Mouse (Mus musculus) limb, embryonic 11.5 days (tissue): ENCODE data around the gene Prss21. TPM values are rescaled to one million over a fixed set of nuclear protein-coding genes. Genes with fewer than 3 reads are reported as not detected.

Source experiments
- ATAC-seq: fragments of 200-750 bp; cut with Nextera tagmentation; 2 replicates; pipeline ENCODE4 v1.8.0; 2017; ENCODE audit warnings: low read depth; ENCODE audit not compliant: insufficient number of reproducible peaks, low FRiP score, low TSS enrichment
- DNase-seq: peaks from one replicate; pipeline ENCODE4 v3.0.0-alpha.2; 2015; ENCODE audit warnings: low spot score
- H3K27ac ChIP-seq: fragments of 300-500 bp; sonication (generic); replicated peaks from 2 replicates; pipeline ENCODE4 v1.5.1; 2014; ENCODE audit warnings: low read depth, mild to moderate bottlenecking, low read length
- H3K27me3 ChIP-seq: fragments of 300-500 bp; sonication (generic); 2 replicates; pipeline ENCODE4 v1.6.1; 2014; ENCODE audit warnings: mild to moderate bottlenecking, low read length, mixed read lengths; ENCODE audit not compliant: control insufficient read depth, insufficient read depth
- H3K36me3 ChIP-seq: fragments of 300-500 bp; sonication (generic); 2 replicates; pipeline ENCODE4 v1.6.1; 2014; ENCODE audit warnings: mild to moderate bottlenecking, low read length, moderate library complexity, mixed read lengths; ENCODE audit not compliant: control insufficient read depth, insufficient read depth
- H3K4me1 ChIP-seq: fragments of 300-500 bp; sonication (generic); 2 replicates; pipeline ENCODE4 v1.6.1; 2014; ENCODE audit warnings: low read length, mixed read lengths; ENCODE audit not compliant: control insufficient read depth, insufficient read depth
- H3K4me2 ChIP-seq: fragments of 300-500 bp; sonication (generic); 2 replicates; pipeline ENCODE4 v1.6.1; 2014; ENCODE audit warnings: low read depth, mild to moderate bottlenecking, moderate library complexity; ENCODE audit not compliant: severe bottlenecking
- H3K4me3 ChIP-seq: fragments of 300-500 bp; sonication (generic); 2 replicates; pipeline ENCODE4 v1.5.1; 2014; ENCODE audit warnings: low read depth, low read length
- H3K9ac ChIP-seq: fragments of 300-500 bp; sonication (generic); 2 replicates; pipeline ENCODE4 v1.6.1; 2014; ENCODE audit warnings: mild to moderate bottlenecking, low read length
- H3K9me3 ChIP-seq: fragments of 300-500 bp; sonication (generic); 2 replicates; pipeline ENCODE4 v1.6.1; 2016; ENCODE audit warnings: low read length; ENCODE audit not compliant: control insufficient read depth
- WGBS: fragments of 180-500 bp; shearing (Covaris S2); extraction: QIAGEN DNeasy Blood & Tissue Kit; methylation state at CpG from one replicate; pipeline ENCODE4 v1.1.7; 2014; 5-methylcytosine and 5-hydroxymethylcytosine counted together
- polyA plus RNA-seq: library from polyadenylated mRNA; unstranded; fragments of >200 nt; fragmentation: Nextera tagmentation; extraction: Ambion mirVana; gene quantifications from 2 replicates; pipeline ENCODE4 v1.2.1, GENCODE M21; 2014

Gene Prss21
- polyA plus RNA-seq, result not detected in 2 replicates

DNA sequence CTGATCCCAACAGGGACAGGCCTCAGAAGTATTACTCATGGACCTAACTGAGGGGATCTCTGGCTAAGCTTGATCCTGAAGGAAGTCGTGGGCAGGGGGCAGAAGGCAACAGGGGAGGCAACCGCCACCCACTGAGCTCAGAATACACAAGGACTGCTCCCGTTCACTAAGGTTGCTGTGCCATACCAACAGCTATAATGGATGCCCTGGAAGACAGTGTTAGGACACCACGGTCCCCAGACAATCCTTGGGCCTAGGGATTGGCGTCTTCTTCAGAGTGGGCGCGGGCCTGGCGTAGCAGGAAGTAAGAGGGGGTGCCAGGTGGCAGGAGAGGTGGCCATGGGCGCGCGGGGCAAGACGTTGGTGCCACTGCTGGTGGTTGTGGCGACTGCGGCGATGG lies at the start of gene Prss21:
Gene Prss21 (plus strand): TSS at position 301 of the 400 bp plus-strand sequence.
- H3K9ac ChIP-seq, result no peak within 1 kb of the TSS
- H3K9me3 ChIP-seq, result no peaks in the 10 kb centered on the region
- H3K4me2 ChIP-seq, result no peak within 1 kb of the TSS
- ATAC-seq (no peak), DNase-seq (no peak)
- no peak within 1 kb of the TSS for H3K4me3 ChIP-seq
- H3K4me1 ChIP-seq, result no peaks in the 10 kb centered on the region
- H3K36me3 ChIP-seq, result no peaks in the 10 kb centered on the region
- H3K27ac ChIP-seq, result no peak within 1 kb of the TSS
- WGBS, result 81% methylated on average over 15 of the region's 15 CpGs
- no peaks in the 10 kb centered on the region for H3K27me3 ChIP-seq

DNA sequence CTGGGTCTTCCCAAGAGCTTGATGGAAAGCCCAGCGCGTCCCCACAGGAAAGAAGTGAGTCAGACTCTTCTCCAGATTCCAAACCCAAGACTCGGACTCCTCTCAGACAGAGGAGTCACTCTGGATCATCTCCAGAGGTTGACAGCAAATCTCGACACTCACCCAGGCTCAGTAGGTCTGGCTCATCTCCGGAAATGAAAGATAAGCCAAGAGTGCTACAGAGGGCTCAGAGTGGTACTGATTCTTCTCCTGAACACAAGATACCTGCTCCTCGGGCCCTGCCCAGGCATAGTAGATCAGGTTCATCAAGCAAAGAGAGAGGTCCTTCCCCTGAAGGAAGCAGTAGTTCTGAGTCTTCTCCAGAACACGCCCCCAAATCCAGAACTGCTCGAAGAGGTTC lies 49.3 kb upstream of the Prss21 start:
- ATAC-seq (no peak), DNase-seq (no peak)
- Histone ChIP-seq H3K9ac (no peak overlapping the region), H3K4me2 (no peak overlapping the region), H3K27me3 (no peaks in the 10 kb centered on the region), H3K27ac (no peak overlapping the region), H3K36me3 (peaks cover 92% of the 10 kb centered on the region), H3K4me1 (no peaks in the 10 kb centered on the region), H3K4me3 (no peak overlapping the region), H3K9me3 (peaks cover 9% of the 10 kb centered on the region; the same call in 1 of the 2 replicates)
- WGBS, result 99% methylated on average over 8 of the region's 8 CpGs

DNA sequence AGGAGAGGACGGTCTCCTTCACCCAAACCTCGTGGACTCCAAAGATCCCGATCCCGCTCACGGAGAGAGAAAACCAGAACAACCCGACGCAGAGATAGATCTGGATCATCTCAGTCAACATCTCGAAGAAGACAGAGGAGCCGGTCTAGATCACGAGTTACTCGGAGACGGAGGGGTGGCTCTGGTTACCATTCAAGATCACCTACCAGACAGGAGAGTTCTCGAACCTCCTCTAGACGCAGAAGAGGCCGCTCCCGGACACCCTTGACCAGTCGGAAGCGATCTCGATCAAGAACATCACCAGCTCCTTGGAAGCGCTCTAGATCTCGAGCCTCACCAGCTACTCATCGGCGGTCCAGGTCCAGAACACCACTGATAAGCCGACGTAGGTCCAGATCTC lies 48.6 kb upstream of the Prss21 start:
- Histone ChIP-seq H3K27me3 (no peaks in the 10 kb centered on the region), H3K4me3 (no peak overlapping the region), H3K36me3 (peaks cover 94% of the 10 kb centered on the region), H3K9ac (no peak overlapping the region), H3K4me1 (no peaks in the 10 kb centered on the region), H3K4me2 (no peak overlapping the region), H3K27ac (no peak overlapping the region), H3K9me3 (peaks cover 9% of the 10 kb centered on the region; the same call in 1 of the 2 replicates)
- DNase-seq, result no peak
- WGBS, result 98% methylated on average over 25 of the region's 25 CpGs
- ATAC-seq, result no peak

DNA sequence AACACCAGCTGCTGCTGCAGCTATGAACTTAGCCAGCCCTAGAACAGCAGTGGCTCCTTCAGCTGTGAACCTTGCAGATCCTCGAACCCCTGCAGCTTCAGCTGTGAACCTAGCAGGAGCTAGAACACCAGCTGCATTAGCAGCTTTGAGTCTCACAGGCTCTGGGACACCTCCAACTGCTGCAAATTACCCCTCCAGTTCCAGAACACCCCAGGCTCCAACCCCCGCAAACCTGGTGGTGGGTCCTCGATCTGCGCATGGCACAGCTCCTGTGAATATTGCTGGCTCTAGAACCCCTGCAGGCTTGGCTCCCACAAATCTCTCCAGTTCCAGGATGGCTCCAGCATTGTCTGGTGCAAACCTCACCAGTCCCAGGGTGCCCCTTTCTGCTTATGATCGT lies 47.1 kb upstream of the Prss21 start:
- no peak for ATAC-seq
- Histone ChIP-seq H3K4me2 (no peak overlapping the region), H3K4me3 (no peak overlapping the region), H3K4me1 (0 out of 2 replicates have a peak, but pooled peaks cover 3% of the 10 kb centered on the region), H3K27me3 (no peaks in the 10 kb centered on the region), H3K36me3 (peaks cover 82% of the 10 kb centered on the region), H3K9ac (no peak overlapping the region), H3K9me3 (peaks cover 3% of the 10 kb centered on the region; the same call in 1 of the 2 replicates), H3K27ac (no peak overlapping the region)
- 96% methylated on average over 5 of the region's 5 CpGs for WGBS
- DNase-seq, result no peak

DNA sequence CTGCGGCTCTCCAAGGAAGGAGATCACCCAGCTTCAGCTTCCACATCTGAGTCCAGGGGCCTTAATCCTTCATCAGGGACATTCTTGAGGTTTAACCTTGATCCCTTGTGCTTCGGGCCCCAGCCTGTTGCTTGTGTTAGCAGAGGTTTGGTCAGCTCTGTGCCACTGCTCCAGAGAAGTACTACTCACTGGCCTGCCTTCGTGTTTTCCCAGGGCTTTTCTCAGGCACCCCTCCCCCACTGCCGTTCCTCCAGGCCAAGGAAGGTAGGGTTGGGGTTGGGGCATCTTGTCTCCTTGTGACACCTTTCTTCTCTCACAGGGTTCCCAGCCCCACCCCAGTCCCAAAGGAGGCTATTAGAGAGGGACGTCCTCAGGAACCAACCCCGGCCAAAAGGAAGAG lies 45.8 kb upstream of the Prss21 start:
- Histone ChIP-seq H3K4me3 (no peak overlapping the region), H3K36me3 (peaks cover 73% of the 10 kb centered on the region), H3K27ac (no peak overlapping the region), H3K9ac (no peak overlapping the region), H3K4me1 (0 out of 2 replicates have a peak, but pooled peaks cover 3% of the 10 kb centered on the region), H3K27me3 (no peaks in the 10 kb centered on the region), H3K9me3 (peaks cover 3% of the 10 kb centered on the region; the same call in 1 of the 2 replicates), H3K4me2 (no peak overlapping the region)
- 86% methylated on average over 6 of the region's 6 CpGs for WGBS
- ATAC-seq (no peak), DNase-seq (peak; percentile 24)

DNA sequence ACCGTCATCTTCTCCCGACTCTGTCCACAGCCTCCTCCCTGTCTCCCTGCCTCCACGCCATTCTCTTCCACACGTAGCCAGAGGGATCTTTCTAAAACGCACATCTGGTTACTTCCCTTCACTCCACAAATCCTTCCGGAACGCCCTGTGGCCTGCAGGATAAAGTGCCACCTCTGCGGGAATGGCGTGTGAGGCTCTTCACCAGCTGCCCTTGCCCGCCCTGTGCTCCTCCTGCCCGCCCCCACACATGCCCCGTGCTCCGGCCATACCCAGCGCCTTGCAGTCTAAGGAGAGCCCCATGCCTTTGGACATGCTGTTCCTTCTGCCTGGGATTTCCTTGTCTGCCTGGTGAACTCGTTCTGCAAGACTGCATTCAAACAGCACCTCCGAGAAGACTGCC lies 44.8 kb upstream of the Prss21 start:
- peaks cover 63% of the 10 kb centered on the region for H3K36me3 ChIP-seq
- H3K27ac ChIP-seq, result no peak overlapping the region
- no peaks in the 10 kb centered on the region for H3K27me3 ChIP-seq
- no peak overlapping the region for H3K9ac ChIP-seq
- no peak overlapping the region for H3K4me3 ChIP-seq
- peaks cover 5% of the 10 kb centered on the region; the same call in 1 of the 2 replicates for H3K4me1 ChIP-seq
- WGBS, result 86% methylated on average over 16 of the region's 16 CpGs
- ATAC-seq (no peak), DNase-seq (no peak)
- H3K9me3 ChIP-seq, result peaks cover 3% of the 10 kb centered on the region; the same call in 1 of the 2 replicates
- H3K4me2 ChIP-seq, result no peak overlapping the region

DNA sequence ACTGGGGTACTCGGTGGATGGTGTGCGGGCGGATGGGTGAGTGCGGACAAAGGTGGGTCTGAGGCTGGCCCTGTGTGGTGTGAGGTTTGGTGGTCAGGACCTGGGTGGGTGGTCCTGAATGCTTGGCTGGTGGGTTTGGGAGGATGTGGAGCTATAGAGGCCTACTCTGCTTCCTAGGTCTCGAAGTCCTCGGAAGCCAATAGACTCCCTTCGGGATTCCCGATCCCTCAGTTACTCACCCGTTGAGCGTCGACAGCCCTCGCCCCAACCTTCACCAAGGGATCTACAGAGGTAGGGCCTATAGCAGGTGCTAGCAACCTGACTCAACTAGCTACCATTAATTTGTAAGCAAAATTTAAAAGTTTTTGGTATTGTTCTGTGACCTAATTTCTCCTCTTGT lies 44.2 kb upstream of the Prss21 start:
- Histone ChIP-seq H3K4me1 (peaks cover 5% of the 10 kb centered on the region; the same call in 1 of the 2 replicates), H3K4me2 (no peak overlapping the region), H3K36me3 (peaks cover 57% of the 10 kb centered on the region), H3K9ac (no peak overlapping the region), H3K27me3 (no peaks in the 10 kb centered on the region), H3K27ac (no peak overlapping the region), H3K9me3 (peaks cover 3% of the 10 kb centered on the region; the same call in 1 of the 2 replicates), H3K4me3 (no peak overlapping the region)
- WGBS, result 91% methylated on average over 12 of the region's 12 CpGs
- ATAC-seq (no peak), DNase-seq (no peak)

DNA sequence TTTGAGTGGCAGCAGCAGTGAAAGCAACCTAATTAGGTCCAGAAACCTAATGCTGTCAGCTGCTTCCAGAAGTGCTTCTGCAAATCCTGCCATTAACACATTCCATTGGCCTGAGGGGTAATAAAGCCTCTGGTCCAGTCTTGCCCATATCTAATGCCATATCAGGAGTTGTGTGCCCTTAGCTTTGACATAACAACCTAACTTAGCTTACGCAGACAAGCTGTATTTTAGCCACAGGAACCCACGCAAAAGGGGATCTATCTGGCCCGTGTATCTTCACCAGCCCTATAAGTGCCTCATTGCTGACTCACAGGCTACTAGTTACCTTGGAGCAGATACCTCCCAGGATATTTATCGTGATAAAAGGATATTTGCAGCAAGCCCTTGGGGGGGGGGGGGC lies 42.3 kb upstream of the Prss21 start:
- H3K9me3 ChIP-seq, result no peaks in the 10 kb centered on the region
- no peak overlapping the region for H3K4me3 ChIP-seq
- peaks cover 5% of the 10 kb centered on the region; the same call in 1 of the 2 replicates for H3K4me1 ChIP-seq
- ATAC-seq, result no peak
- no peak overlapping the region for H3K4me2 ChIP-seq
- no peak overlapping the region for H3K27ac ChIP-seq
- H3K36me3 ChIP-seq, result peaks cover 38% of the 10 kb centered on the region
- WGBS, result 80% methylated on average over 4 of the region's 4 CpGs
- no peaks in the 10 kb centered on the region for H3K27me3 ChIP-seq
- no peak overlapping the region for H3K9ac ChIP-seq
- no peak for DNase-seq
